Mouse (Mus musculus) right cerebral cortex, postnatal 36 days (tissue): Measurements from ENCODE around the gene Zbtb7a.

ENCODE experiments used
- DNase-seq, 2 experiments: peaks; one replicate each; pipeline ENCODE4 v3.0.0; 2022; ENCODE audit warnings: low spot score in 2 of 2, mixed read lengths in 1 of 2

The Zbtb7a gene

GRCm38 (mm10) chr10:81134966-81135681 is at the start of gene Zbtb7a:
Gene Zbtb7a (plus strand): TSS chr10:81135220.
- no peak for DNase-seq

GRCm38 (mm10) chr10:81087021-81087420 is 48.0 kb upstream of the Zbtb7a start:
- DNase-seq: no peak

- DNase-seq: no peak
Measured at GRCm38 (mm10) chr10:81089216-81089615, 45.8 kb upstream of the Zbtb7a start.

GRCm38 (mm10) chr10:81090621-81091020 is 44.4 kb upstream of the Zbtb7a start:
- DNase-seq: no peak

- DNase-seq: no peak
Measured at GRCm38 (mm10) chr10:81092465-81093250, 42.4 kb upstream of the Zbtb7a start.

GRCm38 (mm10) chr10:81094931-81095678 is 39.9 kb upstream of the Zbtb7a start:
- DNase-seq: no peak

- peak; percentile 92 for DNase-seq
Measured at GRCm38 (mm10) chr10:81105565-81106112, 29.4 kb upstream of the Zbtb7a start, which contains the start of gene Map2k2. Gene Map2k2 (plus strand): TSS chr10:81105915.

- peak; percentile 66 for DNase-seq
Measured at GRCm38 (mm10) chr10:81106113-81106721, 28.8 kb upstream of the Zbtb7a start.

GRCm38 (mm10) chr10:81112946-81113345 is 22.1 kb upstream of the Zbtb7a start:
- no peak for DNase-seq

GRCm38 (mm10) chr10:81119625-81120024 is 15.4 kb upstream of the Zbtb7a start:
- DNase-seq: no peak

- DNase-seq: no peak
Measured at GRCm38 (mm10) chr10:81120650-81121049, 14.4 kb upstream of the Zbtb7a start.

- no peak for DNase-seq
Measured at GRCm38 (mm10) chr10:81122889-81123288, 12.1 kb upstream of the Zbtb7a start.

GRCm38 (mm10) chr10:81123500-81123899 is 11.5 kb upstream of the Zbtb7a start:
- peak in 1 of 2 experiments; percentile 54 for DNase-seq

GRCm38 (mm10) chr10:81134181-81134587 is 836 bp upstream of the Zbtb7a start:
- no peak for DNase-seq

- peak; percentile 55 to 60 for DNase-seq
Measured at GRCm38 (mm10) chr10:81135831-81136705, 1.0 kb downstream of the Zbtb7a start.

- no peak for DNase-seq
Measured at GRCm38 (mm10) chr10:81136706-81137231, 1.7 kb downstream of the Zbtb7a start.

GRCm38 (mm10) chr10:81137252-81138130 is 2.5 kb downstream of the Zbtb7a start:
- peak; percentile 98 to 99 for DNase-seq

GRCm38 (mm10) chr10:81138131-81138782 is 3.2 kb downstream of the Zbtb7a start:
- DNase-seq: no peak
